Mouse (Mus musculus) urinary bladder, postnatal 25 days (tissue): ENCODE measurements at regions not wholly inside any gene's neighbourhood (a gene's known extent, or its start where the extent isn't known, plus 50 kb on each side); places are given as distances from the start of the nearest gene placed in this dataset.

Experiments used
- DNase-seq: peaks from one replicate; pipeline ENCODE4 v3.0.0; 2022; ENCODE audit warnings: low spot score

GRCm38 (mm10) chr11:19595107-19595506, 329.1 kb upstream of the Spred2 start:
- DNase-seq: no peak

- DNase-seq: no peak
These were observed 327.8 kb upstream of the Spred2 start for GRCm38 (mm10) chr11:19596336-19596735.

DNA sequence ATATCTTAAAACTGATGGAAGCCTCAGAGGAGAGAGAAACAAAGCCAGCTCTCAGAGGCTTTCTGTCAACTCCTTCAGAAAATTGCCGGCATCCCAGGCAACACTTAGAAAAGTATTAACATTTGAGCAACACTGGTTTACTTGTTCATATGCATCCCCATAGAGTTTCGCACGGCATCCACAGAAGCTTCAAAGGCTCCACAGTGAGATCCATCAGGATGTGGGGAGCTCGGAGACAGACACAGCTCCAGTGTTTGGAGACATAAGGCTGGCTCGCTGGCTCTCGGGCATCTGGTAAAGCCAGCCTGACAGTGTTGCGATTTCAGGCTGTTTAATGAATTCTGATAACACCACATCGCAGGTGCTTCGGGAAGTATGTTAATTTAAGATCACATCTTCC, 324.7 kb upstream of the Spred2 start:
- no peak for DNase-seq

DNA sequence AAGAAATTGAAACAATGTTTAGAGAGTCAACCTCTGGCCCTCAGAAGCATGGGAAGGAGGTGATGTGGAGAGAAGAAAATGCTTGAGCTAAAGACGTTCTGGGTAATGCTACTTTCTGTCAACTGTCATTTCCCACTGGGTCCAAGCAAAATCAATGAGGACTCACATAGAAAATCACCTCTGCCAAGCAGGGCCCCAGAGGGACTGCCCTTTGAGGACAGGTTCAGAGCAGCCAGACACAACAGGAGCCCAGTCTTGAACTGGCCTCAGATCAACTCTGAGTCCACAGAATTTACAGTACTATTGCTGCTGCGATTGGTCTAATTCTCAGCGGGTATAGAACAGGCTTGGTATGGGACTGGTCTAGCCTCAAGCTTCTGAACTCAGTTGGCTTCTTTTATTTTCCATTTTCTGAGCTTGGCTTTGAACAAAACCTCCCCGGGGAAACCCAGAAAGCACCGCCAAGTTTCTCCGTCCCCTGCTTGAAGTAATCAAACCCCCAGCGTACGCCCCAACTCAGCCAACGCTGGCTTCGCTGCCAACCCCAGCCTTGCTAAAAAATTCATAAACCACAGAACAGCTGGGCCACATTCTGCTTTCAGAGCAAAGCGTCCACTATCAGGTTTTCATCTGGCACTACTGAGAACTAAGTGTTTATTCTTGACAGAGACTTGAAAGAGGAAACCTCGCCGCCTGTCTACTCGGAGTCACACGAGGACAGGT, 322.8 kb upstream of the Spred2 start:
- DNase-seq: no peak

DNA sequence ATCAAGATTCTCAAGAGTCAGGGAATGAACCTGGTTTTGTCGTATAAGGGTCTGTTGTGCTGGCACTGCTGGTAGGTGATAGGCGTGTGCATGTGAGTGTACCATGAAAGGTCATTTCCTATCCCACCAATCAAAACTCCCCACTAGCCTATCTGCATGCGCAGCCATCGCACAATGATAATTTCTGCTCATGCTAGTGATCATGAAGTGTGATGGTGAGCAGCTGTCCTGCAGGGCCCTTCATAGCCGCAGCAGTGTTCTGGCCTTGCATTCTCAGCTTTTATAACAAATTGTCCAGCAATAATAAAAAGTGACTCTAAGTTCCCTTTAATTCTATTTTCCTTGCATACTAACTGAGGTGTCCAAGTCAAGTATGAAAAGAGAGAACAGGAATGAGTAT, 321.7 kb upstream of the Spred2 start:
- no peak for DNase-seq

DNA sequence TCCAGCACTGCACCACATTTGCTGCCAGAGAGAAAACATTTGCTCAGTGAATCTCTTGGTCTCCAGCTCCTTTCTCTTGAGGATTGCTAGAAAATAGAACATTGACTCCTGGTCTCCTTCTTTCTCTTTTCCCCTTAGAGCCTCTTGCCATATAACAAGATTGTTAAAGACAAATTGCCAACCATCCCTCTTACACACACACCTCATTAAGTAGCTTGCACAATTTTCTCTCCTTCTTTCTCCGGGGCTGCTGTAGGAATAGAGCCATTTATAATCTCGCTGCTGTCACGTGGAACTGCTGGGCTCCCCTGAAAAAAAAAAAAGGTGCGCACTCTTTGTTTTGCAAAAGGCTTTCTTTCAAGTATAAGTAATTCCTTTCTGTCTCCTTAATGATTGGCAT, 318.6 kb upstream of the Spred2 start:
- DNase-seq: no peak

- no peak for DNase-seq
These were observed 317.2 kb upstream of the Spred2 start for GRCm38 (mm10) chr11:19606943-19607342.

DNA sequence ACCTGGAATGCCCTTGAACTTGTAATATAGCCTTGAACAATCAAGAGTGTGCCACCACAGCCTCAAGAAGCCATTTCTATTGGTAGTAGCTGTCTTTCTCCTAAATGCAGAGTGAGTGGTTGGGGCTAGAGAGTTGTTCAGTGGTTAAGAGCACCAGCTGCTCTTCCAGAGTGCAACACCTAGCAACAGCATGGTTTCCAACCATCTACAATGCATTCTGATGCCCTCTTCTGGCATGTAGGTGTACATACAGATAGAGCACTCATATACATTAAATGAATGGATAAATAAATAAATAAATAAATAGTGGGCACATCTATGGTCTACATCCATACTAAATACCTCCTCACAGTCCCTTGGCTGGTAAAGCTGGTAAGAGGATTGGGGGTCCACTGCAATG, 316.2 kb upstream of the Spred2 start:
- DNase-seq: no peak

DNA sequence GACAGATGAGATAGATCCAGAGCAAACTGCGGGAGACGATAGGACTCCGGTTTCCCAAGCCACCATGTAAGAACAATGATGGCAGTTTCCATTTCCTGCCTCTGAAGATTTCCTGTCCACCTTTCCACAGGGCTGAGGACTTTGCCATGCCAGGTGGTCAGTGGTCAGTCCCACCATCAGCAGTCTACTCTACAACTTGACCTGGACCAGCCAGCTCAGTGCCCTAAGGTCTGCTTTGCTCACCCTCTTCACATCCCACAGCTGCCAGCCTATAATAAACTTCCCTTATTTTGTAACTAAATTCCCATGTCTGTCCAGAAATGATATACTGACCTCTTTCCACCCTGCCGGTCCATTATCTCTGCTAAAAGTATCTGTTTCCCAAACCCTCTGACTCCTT, 315.7 kb upstream of the Spred2 start:
- no peak for DNase-seq

- no peak for DNase-seq
These were observed 313.6 kb upstream of the Spred2 start for GRCm38 (mm10) chr11:19610559-19610958.

DNA sequence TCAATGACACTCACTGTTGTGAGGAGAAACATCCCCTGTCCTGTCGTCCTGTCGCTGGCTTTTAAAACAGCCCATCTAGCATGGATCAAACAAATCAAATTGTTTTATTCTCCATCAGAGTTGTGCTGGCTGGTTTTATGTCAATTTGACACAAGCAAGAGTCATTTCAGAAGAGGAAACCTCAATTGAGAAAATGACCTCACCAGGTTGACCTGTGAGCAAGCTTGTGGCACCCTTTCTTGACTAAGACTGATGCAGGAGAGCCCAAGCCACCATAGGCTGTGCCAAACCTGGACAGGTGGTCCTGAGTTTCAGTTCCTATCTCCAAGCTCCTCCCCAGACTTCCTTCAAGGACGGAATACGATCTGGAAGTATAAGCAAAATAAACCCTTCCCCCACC, 313.0 kb upstream of the Spred2 start:
- DNase-seq: no peak

GRCm38 (mm10) chr11:19616520-19616919, 307.7 kb upstream of the Spred2 start:
- DNase-seq: no peak

GRCm38 (mm10) chr11:19619494-19619893, 304.7 kb upstream of the Spred2 start:
- no peak for DNase-seq

GRCm38 (mm10) chr11:19631055-19631695, 293.0 kb upstream of the Spred2 start:
- DNase-seq: no peak

GRCm38 (mm10) chr11:19632477-19632876, 291.7 kb upstream of the Spred2 start:
- DNase-seq: no peak

- no peak for DNase-seq
These were observed 290.6 kb upstream of the Spred2 start for GRCm38 (mm10) chr11:19633621-19634020.

GRCm38 (mm10) chr11:19641153-19641552, 283.0 kb upstream of the Spred2 start:
- DNase-seq: peak; percentile 9

GRCm38 (mm10) chr11:19644116-19644795, 279.9 kb upstream of the Spred2 start:
- no peak for DNase-seq

- no peak for DNase-seq
These were observed 279.1 kb upstream of the Spred2 start for GRCm38 (mm10) chr11:19645106-19645505.

- DNase-seq: no peak
These were observed 272.7 kb upstream of the Spred2 start for GRCm38 (mm10) chr11:19651522-19651921.

DNA sequence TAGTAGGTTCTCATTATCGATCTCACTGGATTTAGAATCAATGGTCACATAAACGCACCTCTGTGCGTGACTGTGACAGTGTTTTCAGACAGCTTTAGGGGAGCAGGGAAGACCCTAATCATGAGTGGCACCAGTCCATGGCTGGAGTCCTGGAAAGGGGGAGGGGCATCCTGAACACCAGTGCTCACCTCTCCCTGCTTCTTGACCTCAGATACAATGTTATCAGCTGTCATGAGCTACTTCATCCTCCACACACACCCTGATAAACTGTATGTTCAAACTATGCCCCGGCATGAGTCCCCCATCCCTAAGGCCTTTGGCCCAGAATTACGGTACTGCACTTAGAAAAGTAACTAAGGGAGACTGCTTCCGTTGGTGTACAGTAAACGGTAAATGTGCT, 272.2 kb upstream of the Spred2 start:
- no peak for DNase-seq

DNA sequence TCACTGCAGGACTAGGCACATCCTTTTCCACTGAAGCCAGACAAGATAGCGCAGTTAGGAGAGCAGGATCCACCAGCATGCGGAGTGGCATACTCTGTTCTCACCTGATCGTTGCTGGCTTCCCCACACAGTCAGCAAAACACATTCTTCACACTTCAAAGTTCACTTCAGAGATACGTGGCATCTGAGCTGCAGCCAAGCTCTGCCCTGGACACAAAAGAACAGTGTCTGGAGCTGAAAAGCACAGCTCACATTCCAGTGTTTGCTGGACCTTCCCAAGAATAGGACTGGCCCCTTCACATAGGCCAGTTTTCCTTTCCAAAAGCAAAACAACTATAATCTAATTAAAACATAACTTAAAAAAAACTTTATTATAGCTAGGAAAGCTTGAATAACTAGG, 264.7 kb upstream of the Spred2 start:
- DNase-seq: no peak

GRCm38 (mm10) chr11:19666732-19667131, 257.4 kb upstream of the Spred2 start:
- DNase-seq: no peak
